Mouse (Mus musculus) right cerebral cortex, adult 18-20 months (tissue): ENCODE data around the gene Cct5.

Experiments
- DNase-seq: peaks from one replicate; pipeline ENCODE4 v3.0.0; 2022; ENCODE audit warnings: mixed read lengths

The Cct5 gene

GRCm38 (mm10) chr15:31562847-31563246, 38.8 kb downstream of the Cct5 start:
- no peak for DNase-seq

DNA sequence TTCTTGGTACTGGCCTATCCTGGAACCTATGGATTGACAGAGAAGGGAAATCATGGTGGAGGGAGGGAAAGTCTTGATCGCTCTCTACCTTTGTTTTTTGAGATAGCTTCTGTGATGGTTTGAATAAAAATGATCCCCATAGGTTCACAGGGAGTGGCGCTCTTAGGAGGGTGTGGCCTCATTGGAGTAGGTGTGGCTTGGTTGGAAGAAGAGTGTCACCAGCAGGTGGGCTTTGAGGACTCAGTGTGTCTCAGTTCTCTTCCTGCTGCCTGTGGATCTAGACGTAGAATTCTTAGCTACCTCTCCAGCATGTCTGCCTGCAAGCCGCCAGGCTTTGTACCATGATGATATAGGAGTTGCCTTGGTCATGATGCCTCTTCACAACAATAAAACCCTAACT, 39.6 kb downstream of the Cct5 start:
- no peak for DNase-seq

GRCm38 (mm10) chr15:31561390-31561789, 40.2 kb downstream of the Cct5 start:
- DNase-seq: no peak

DNA sequence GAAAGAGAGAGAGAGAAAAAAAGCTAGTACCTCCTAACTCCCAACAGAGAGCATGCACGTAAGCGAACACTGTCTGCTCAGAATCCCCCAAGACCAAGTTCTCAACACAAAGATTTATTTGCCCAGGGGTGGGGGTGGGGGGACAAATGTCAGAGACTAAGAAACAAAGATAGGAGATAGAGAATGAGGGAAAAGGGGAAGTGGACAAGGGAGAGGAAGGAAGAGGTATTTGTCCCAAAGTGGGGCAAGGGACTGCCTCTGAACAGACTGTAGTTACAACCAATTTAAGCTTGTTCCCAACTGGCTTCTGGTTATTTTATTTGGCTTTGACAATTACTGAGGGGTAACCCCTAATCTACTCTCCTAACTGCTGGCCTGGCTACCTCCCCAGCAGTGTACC, 46.7 kb downstream of the Cct5 start:
- DNase-seq: no peak

DNA sequence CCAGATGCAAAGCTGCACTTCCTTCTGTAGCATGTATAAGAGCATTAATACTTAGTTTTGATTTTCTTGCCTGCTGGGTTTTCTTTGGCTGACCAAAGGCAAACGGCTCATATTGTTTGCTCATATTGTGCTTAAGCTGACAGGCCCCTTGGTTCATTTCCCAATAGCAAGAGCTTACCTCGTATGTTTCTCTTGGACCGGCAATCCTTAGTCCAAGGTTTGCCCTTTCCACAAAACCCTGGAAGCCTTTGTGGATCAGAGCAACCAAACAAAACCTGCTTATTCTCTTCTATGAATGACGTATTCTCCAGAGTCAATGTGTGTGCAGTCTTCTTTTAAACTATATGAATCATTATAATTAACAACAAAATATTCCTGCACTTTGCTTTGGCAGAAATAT, 51.2 kb downstream of the Cct5 start:
- DNase-seq: no peak

GRCm38 (mm10) chr15:31547421-31547820, 54.2 kb downstream of the Cct5 start:
- no peak for DNase-seq

DNA sequence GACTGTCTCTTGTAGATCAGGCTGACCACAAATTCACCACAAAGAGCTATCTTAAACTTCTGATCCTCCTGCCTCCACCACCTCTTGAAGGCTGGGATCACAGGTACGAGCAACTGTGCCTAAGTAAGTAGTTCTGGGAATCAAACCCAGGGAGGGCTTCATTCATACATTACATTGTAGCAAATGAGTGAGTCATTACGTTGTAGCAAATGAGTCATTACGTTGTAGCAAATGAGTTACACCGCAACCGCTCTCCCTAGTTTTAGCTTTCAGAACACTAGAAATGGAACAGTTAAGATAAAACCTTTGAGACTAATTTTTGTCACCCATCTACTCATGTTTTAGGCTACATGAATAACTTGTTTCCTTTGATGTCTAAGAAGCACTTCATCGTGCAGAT, 55.3 kb downstream of the Cct5 start:
- no peak for DNase-seq

- no peak for DNase-seq
Observed at GRCm38 (mm10) chr15:31545058-31545457, 56.5 kb downstream of the Cct5 start.

DNA sequence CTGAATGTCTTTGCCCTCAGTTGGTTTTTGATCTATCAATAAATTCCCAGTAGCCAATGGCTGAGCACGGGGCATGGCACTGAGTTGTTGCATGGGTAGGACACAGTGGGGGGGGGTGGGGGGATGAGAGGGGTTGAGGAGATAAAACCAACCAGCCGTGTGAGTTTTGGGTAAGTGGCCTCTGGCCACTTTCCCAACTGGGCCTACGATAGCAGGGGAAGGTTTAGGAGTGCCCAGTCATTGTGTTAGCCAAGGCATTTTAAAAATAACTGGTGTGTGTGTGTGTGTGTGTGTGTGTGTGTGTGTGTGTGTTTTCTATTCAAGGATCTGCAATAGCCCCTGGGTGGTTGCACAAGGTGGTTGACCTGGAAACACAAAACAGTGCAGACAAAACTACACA, 58.4 kb downstream of the Cct5 start:
- no peak for DNase-seq

GRCm38 (mm10) chr15:31542013-31542958, 59.3 kb downstream of the Cct5 start:
- DNase-seq: no peak
